Mouse (Mus musculus): Measurements from ENCODE around the gene Sugt1.

Sugt1 gene

DNA sequence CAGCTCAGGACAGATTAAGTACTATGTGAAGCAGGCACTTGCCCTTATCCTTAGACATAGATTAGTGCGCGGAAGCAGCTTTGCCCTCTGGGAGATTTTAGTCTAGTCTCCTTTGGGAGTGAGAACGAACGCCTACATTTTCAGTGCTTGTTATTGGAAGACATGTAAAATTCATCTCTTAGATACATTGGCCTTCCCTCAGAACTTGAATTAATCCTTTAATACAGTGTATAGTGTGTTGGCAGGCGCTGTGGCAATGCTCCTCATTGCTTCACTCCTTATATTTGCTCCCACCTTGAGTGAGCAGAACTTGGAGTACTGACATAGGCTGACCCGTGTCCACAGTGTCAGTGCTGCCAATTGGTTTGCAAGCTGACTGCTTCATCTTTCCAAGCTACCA lies 20.8 kb downstream of the Sugt1 start:
- no peak for DNase-seq

GRCm38 (mm10) chr14:79617121-79617828 lies 29.8 kb downstream of the Sugt1 start:
- DNase-seq, result no peak

GRCm38 (mm10) chr14:79619802-79620201 lies 32.3 kb downstream of the Sugt1 start:
- no peak for DNase-seq

DNA sequence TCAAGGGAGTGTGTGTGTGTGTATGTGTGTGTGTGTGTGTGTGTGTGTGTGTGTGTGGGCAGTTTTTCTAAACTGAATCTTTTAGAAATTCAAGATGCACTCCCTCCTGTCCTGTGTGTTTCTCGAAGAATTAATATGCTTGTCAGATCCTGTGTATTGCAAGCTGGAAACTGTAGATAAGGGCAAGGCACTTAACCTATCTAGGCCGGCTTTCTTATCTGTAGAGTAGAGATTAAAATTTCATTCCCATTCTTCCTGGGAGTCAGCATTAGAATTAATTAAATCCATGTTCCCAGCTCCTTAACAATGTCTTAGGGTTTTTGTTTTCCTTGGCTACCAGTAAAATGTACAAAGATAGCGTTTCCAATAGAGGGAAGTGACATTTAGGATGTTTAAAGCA lies 33.7 kb downstream of the Sugt1 start:
- DNase-seq, result no peak

DNA sequence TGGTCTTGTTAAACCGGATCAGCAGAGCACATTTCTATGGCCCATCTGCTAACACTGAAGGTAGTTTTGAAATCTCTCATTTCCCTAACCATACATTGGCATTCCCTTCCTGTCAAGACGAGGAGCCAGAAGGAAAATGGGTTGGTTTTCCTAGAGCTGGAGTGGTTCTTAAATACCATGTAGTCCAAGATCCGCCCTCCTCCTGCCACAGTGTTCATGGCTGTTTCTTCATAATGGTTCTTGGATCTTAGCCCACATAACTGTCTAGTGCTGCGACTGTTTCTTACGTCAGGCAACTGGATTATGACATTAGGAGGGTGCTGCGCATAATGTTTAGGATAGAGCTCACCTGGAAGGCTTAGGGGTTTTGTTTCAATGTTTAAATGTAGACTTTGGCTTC lies 44.8 kb downstream of the Sugt1 start:
- DNase-seq, result no peak

DNA sequence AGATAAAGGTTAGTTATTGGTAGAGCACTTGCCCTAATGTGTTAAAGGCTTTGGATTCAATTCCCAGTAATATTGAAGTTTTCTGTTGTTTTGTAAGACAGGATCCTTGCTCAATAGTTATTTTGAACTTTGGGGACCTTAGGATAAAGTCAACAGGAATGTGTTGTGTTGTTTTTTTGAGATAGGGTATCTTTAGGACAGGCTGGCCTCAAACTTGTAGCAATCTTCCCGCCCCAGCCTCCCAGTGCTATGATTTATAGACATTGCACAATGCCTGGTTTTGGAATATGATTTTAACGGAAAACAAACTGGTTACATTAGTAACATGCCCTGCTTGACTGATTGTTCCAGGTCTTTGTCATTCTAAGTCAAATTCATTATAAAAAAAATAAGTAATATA lies 45.7 kb downstream of the Sugt1 start:
- peak; percentile 10 for DNase-seq

- DNase-seq, result no peak
These were observed 49.3 kb downstream of the Sugt1 start for GRCm38 (mm10) chr14:79636814-79637213.

DNA sequence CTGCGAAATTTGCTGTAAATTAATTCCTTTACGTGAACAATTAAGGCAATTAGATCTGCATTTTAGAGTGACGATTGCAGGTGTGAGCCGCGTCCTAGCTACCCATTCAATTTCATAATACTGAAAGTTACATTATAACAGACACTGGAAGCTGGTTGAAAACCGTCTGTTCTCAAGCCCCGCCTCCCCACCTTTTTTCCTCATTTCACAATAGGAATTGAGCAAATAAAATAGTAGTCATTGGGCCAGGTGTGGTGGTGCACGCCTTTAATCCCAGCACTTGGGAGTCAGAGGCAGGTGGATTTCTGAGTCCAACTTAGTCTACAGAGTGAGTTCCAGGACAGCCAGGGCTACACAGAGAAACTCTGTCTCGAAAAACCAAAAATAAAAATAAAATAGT lies 54.6 kb downstream of the Sugt1 start:
- DNase-seq, result no peak

- no peak for DNase-seq
These were observed 57.9 kb downstream of the Sugt1 start for GRCm38 (mm10) chr14:79645378-79645777.

DNA sequence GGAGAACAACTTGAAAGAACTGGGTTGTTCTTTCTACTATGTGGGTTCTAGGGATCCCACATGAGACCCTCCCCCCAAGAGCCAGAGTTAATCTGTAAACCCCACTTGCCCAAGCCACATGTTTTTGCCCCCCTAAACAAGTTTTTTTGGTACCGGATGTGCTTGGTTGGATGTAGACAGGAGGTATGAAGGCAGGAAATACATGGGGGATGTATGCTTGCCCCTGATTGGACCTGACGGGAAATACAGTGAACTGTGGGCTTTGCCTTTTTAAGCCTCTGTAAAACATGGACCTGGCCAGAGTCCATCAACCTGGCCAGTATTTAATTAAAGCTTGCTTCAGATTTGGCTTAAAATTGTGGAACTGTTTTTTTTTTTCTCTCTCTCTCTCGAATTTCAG lies 62.2 kb downstream of the Sugt1 start:
- no peak for DNase-seq

- DNase-seq, result no peak
These were observed 65.2 kb downstream of the Sugt1 start for GRCm38 (mm10) chr14:79652654-79653053.

DNA sequence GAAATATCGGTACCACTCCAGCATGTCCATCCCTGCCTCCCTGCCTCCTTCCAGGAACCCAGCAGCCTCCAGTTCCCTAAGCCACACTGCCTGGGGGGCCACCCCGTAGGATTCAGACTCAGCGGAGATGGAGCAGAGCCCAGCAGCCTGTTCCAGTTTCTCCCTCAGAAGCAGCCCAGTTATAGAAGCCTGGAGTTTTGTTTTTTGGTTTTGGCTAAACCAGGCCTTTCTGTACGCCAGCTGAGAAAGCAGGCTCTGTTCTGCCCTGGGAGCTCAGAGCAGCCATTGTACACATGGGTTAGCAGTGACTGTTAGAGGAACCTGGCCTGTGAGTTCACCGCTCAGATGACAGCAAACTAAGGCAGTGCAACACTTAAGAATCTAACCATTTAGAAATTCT lies 70.8 kb downstream of the Sugt1 start:
- no peak for DNase-seq

GRCm38 (mm10) chr14:79658748-79659508 lies 71.4 kb downstream of the Sugt1 start:
- DNase-seq, result no peak

DNA sequence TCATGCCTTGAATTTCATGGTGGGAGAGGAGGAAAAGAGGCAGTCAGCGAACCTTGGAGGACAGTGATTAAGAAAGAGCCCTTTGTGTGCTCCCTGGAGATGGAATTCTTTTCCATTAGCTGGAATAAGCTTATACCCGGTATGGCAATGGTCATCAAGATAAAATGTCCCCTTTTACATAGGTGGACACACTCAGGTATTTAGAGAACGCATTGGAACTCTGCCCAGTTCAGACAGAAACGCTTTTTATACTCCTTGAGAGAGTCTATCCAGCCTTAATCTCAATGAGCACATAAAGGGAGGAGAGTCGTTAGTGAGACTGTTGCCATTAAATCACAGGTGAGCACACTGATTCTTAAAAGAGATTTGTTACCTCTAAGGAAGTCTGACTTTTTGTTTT lies 73.0 kb downstream of the Sugt1 start:
- no peak for DNase-seq

- DNase-seq, result peak; percentile 71
These were observed 73.8 kb downstream of the Sugt1 start for GRCm38 (mm10) chr14:79661005-79661917.

DNA sequence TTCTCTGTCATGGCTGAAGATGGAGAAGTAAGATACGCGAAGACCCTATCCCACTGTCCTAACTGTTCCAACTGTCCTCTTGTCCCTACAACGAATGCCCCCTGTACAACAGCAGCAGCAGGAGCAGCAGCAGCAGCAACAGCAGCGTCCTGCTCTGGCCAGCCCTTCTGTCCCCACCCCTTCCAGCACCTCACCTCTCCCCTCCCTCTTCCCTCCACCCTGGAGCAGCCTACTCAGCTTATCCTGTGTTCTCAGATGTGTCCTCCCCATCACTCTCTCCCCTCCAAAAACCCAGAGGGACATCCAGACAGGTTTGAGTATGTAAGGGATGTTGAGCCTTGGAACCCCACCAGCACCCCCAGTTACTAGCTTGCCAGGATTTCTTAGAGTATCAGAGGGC lies 74.5 kb downstream of the Sugt1 start, which contains the start of gene Cnmd:
Gene Cnmd (minus strand): TSS at position 170 of the 400 bp plus-strand sequence.
- DNase-seq, result no peak

DNA sequence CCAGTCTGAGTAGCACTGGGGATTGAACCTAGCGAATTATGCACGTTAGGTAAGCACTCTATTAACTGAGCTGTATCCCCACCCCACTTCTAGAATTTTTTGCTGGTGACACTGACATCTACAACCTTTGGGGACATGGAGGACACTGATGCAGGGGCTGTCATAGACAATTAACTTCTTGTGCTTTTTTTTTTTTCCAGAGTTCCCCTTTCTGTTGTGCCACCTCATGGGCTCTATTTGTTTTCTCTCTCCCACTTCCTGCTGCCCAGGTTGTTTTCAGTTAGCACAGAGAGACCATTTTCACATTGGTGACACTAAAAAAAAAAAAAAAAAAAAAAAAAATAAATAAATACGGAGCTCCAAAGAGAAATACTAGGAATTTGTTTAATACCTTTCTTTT lies 83.5 kb downstream of the Sugt1 start:
- DNase-seq, result no peak

DNA sequence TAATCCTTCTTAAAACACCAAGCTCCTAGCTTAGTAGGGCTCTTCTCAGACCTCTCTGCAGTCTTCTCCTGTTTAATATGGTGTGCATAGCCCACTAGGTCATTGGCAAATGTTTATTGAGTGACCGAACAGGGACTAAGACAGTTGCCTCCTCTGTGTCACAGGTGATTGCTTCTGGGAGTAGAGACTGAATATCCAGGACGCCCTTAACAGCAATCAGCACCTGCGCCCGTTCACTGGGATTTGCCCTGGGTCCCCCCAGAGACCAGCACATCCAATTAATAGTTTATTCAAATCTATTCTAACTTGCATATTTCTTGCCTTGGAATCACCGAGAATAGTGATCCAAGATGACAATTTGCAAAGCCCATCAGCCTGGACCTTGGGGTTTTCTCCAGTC lies 85.1 kb downstream of the Sugt1 start:
- no peak for DNase-seq

DNA sequence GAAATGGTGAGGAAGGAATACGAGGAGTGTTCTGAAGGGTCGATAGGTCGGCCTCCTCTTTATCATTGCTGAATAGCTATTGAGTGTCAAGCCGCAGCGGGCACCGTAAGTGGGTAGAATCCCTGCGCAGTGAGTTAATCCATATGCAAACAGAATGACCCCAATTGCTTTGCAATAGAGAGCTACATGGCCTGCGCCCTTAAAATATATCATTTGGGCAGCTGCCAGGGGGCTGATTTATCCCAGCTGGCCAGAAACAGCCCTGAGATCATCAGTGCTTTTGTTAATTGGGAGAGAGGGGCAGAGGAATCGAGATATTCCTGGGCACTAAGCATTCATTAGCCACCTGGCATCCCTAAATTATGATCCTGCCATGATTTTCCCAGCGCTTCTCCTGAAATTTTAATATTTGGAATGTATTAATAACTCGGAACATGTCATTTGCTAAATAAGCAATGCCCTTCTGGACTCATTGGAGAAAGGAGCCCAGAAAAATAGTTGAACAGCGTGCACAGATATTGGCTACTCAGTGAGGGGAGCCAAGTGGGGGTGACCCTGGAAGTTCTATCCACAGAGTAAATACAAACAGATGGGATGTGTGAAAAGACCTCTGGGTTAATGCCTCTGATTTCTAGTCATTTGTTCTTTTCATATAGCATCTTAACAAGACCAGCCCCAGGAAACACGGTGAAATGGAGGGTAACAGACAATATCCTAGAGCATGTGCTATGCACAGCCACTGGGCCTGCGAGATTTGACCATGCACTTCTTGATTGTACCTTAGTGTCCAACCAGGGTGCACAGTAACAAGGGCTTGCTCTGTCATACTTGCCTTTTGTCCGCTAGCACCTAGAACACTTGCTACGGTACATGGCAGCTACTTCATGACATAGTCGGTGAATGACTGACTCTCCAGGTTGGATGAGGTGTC lies 85.9 kb downstream of the Sugt1 start:
- DNase-seq, result no peak

GRCm38 (mm10) chr14:79677108-79677753 lies 89.7 kb downstream of the Sugt1 start:
- DNase-seq, result no peak

GRCm38 (mm10) chr14:79677891-79678687 lies 90.6 kb downstream of the Sugt1 start:
- DNase-seq, result no peak
